Comparison of ENCODE assay signal across 7 mouse cellular contexts in genomic region chr19:46396686-46397435, GRCm38 (mm10). TPM values are rescaled to one million over a fixed set of nuclear protein-coding genes. Genes with fewer than 3 reads are reported as not detected.
DNase-seq lines count a peak whose midpoint lies in the region; ATAC-seq and TF ChIP-seq lines count a peak whose summit lies in the region.

Sufu (plus strand) TSS chr19:46396896.

- peaks cover 43% of the 10 kb centered on the region for H3K4me1 ChIP-seq in embryonic facial prominence, embryonic 12.5 days
- H3K4me1 ChIP-seq in kidney, adult 2 months (ENCODE audit: control insufficient read depth, insufficient read depth, low read length), result peaks cover 24% of the 10 kb centered on the region; the same call in 1 of the 2 replicates
- H3K4me1 ChIP-seq in limb, embryonic 12.5 days (replicated peaks), result peaks cover 52% of the 10 kb centered on the region
- H3K4me1 ChIP-seq in midbrain, embryonic 15.5 days, result peaks cover 50% of the 10 kb centered on the region
- H3K4me1 ChIP-seq in spleen, adult 2 months (ENCODE audit: control insufficient read depth, insufficient read depth, insufficient read length), result peaks cover 7% of the 10 kb centered on the region; the same call in 1 of the 2 replicates

- H3K4me3 ChIP-seq in embryonic facial prominence, embryonic 12.5 days, result peak within 1 kb of the TSS; percentile 79
- peak within 1 kb of the TSS; percentile 88 for H3K4me3 ChIP-seq in kidney, adult 2 months (ENCODE audit: insufficient read depth, low read depth, low read length)
- peak within 1 kb of the TSS; percentile 81 for H3K4me3 ChIP-seq in limb, embryonic 12.5 days (replicated peaks)
- H3K4me3 ChIP-seq in midbrain, embryonic 15.5 days, result peak within 1 kb of the TSS; percentile 76
- H3K4me3 ChIP-seq in spleen, adult 2 months (ENCODE audit: extremely low read depth, insufficient read depth, insufficient read length), result peak within 1 kb of the TSS; percentile 88

- peaks cover 11% of the 10 kb centered on the region for H3K36me3 ChIP-seq in embryonic facial prominence, embryonic 12.5 days
- H3K36me3 ChIP-seq in kidney, adult 2 months (ENCODE audit: control insufficient read depth, insufficient read depth, low read length), result 0 out of 2 replicates have a peak, but pooled peaks cover 1% of the 10 kb centered on the region
- H3K36me3 ChIP-seq in limb, embryonic 12.5 days, result peaks cover 8% of the 10 kb centered on the region
- H3K36me3 ChIP-seq in midbrain, embryonic 15.5 days (replicated peaks), result peaks cover 2% of the 10 kb centered on the region; the same call in 1 of the 2 replicates
- H3K36me3 ChIP-seq in spleen, adult 2 months (ENCODE audit: control insufficient read depth, insufficient read depth, low read length), result no peaks in the 10 kb centered on the region

- H3K9me3 ChIP-seq in embryonic facial prominence, embryonic 12.5 days, result no peaks in the 10 kb centered on the region
- no peaks in the 10 kb centered on the region for H3K9me3 ChIP-seq in limb, embryonic 12.5 days
- no peaks in the 10 kb centered on the region for H3K9me3 ChIP-seq in midbrain, embryonic 15.5 days

- peak within 1 kb of the TSS; percentile 66 for H3K9ac ChIP-seq in embryonic facial prominence, embryonic 12.5 days
- peak within 1 kb of the TSS; percentile 76 for H3K9ac ChIP-seq in limb, embryonic 12.5 days (replicated peaks)
- peak within 1 kb of the TSS; percentile 90 for H3K9ac ChIP-seq in midbrain, embryonic 15.5 days

- peak; percentile 93 for TF ChIP-seq CTCF in kidney, adult 2 months (conservative IDR thresholded peaks at IDR 0.05; ENCODE audit: insufficient read depth, insufficient read length, low read depth, low read length)
- peak; percentile 78; the same call in 1 of the 2 replicates for TF ChIP-seq CTCF in spleen, adult 2 months (IDR thresholded peaks at IDR 0.05; ENCODE audit: extremely low read depth, insufficient read depth, insufficient read length, insufficient replicate concordance)

- peak within 1 kb of the TSS; percentile 83 for H3K4me2 ChIP-seq in embryonic facial prominence, embryonic 12.5 days (replicated peaks)
- peak within 1 kb of the TSS; percentile 96 for H3K4me2 ChIP-seq in limb, embryonic 12.5 days
- peak within 1 kb of the TSS; percentile 80 for H3K4me2 ChIP-seq in midbrain, embryonic 15.5 days

- no peaks in the 10 kb centered on the region for H3K27me3 ChIP-seq in embryonic facial prominence, embryonic 12.5 days
- no peaks in the 10 kb centered on the region for H3K27me3 ChIP-seq in kidney, adult 2 months (replicated peaks; ENCODE audit: control insufficient read depth, insufficient read depth, low read length)
- no peaks in the 10 kb centered on the region for H3K27me3 ChIP-seq in limb, embryonic 12.5 days
- no peaks in the 10 kb centered on the region for H3K27me3 ChIP-seq in midbrain, embryonic 15.5 days (replicated peaks)
- no peaks in the 10 kb centered on the region for H3K27me3 ChIP-seq in spleen, adult 2 months (ENCODE audit: control insufficient read depth, insufficient read depth, low read length)

- peak; percentile 91 for TF ChIP-seq POLR2A in kidney, adult 2 months (IDR thresholded peaks at IDR 0.05; ENCODE audit: low read depth, low read length)
- no peak; the same call in 1 of the 2 replicates for TF ChIP-seq POLR2A in spleen, adult 2 months (IDR thresholded peaks at IDR 0.05; ENCODE audit: low read depth, low read length)

- peak within 1 kb of the TSS; percentile 81 for H3K27ac ChIP-seq in embryonic facial prominence, embryonic 12.5 days
- peak within 1 kb of the TSS; percentile 70 for H3K27ac ChIP-seq in kidney, adult 2 months (ENCODE audit: insufficient read depth, low read depth, low read length)
- peak within 1 kb of the TSS; percentile 90 for H3K27ac ChIP-seq in limb, embryonic 12.5 days
- peak within 1 kb of the TSS; percentile 86 for H3K27ac ChIP-seq in midbrain, embryonic 15.5 days
- peak within 1 kb of the TSS; percentile 65 for H3K27ac ChIP-seq in spleen, adult 2 months (ENCODE audit: insufficient read depth, low read length)

- under 1% methylated on average over 57 of the region's 57 CpGs for WGBS in embryonic facial prominence, embryonic 12.5 days
- WGBS in kidney, adult 2 months, result 1% methylated on average over 57 of the region's 57 CpGs
- WGBS in limb, embryonic 12.5 days, result 1% methylated on average over 57 of the region's 57 CpGs
- under 1% methylated on average over 57 of the region's 57 CpGs for WGBS in midbrain, embryonic 15.5 days
- WGBS in spleen, adult 2 months, result under 1% methylated on average over 55 of the region's 57 CpGs

- peak; percentile 96 for DNase-seq in adrenal gland, postnatal 25 days
- peak; percentile 98 to 99 for DNase-seq in heart, adult 18-20 months
- peak; percentile 99 for DNase-seq in kidney, adult 2 months
- peak; percentile 97 for DNase-seq in spleen, adult 2 months (ENCODE audit: low read depth in 1 of 2, low spot score in 2 of 2)

- peak; percentile 80 for ATAC-seq in embryonic facial prominence, embryonic 12.5 days (ENCODE audit: insufficient number of reproducible peaks, insufficient read depth, low FRiP score, low TSS enrichment)
- ATAC-seq in limb, embryonic 12.5 days (ENCODE audit: insufficient number of reproducible peaks, insufficient read depth, low FRiP score, low TSS enrichment, low read depth), result peak; percentile 84
- ATAC-seq in midbrain, embryonic 15.5 days (replicated peaks), result peak; percentile 85

RNA-seq across cellular contexts. Expression of gene Sufu, which starts in this region (rescaled TPM):
- 20.3 and 27.1 TPM in 2 replicates for total RNA-seq in adrenal gland, postnatal 25 days (2021)
- 44.9 and 47.6 TPM in 2 replicates for polyA plus RNA-seq in embryonic facial prominence, embryonic 12.5 days (2016; fragmentation: Nextera tagmentation; extraction: Ambion mirVana)
- 10 to 100 TPM; 10.1 to 11.6 TPM for total RNA-seq in heart, adult 18-20 months (2021)
- polyA plus RNA-seq in kidney, adult 2 months (2012; rRNA removed), result 38.2 and 39.7 TPM in 2 replicates
- polyA plus RNA-seq in limb, embryonic 12.5 days (2016; fragmentation: Nextera tagmentation; extraction: Ambion mirVana), result 44.4 and 45.2 TPM in 2 replicates
- polyA plus RNA-seq in midbrain, embryonic 15.5 days (2015; fragmentation: Nextera tagmentation; extraction: Ambion mirVana), result 24.2 and 24.4 TPM in 2 replicates
- polyA plus RNA-seq in spleen, adult 2 months (2012; rRNA removed), result 18.6 and 22.1 TPM in 2 replicates

Comparison
In these comparisons a context has a peak if more than half of its experiments do, and no peak if none do; other contexts are left out.
1. Peak in every context shown above with its lines: DNase-seq, ATAC-seq, H3K4me3 ChIP-seq and H3K27ac ChIP-seq.